Mouse (Mus musculus) T-cell, adult 2 months (primary cell): ENCODE measurements at regions not wholly inside any gene's neighbourhood (a gene's known extent, or its start where the extent isn't known, plus 50 kb on each side); places are given as distances from the start of the nearest gene placed in this dataset.
A peak's percentile ranks its signal among the peaks of the same experiment; 100 is the strongest.

Source experiments
- DNase-seq: peaks from one replicate; pipeline ENCODE4 v3.0.0; 2022; ENCODE audit warnings: low spot score

DNA sequence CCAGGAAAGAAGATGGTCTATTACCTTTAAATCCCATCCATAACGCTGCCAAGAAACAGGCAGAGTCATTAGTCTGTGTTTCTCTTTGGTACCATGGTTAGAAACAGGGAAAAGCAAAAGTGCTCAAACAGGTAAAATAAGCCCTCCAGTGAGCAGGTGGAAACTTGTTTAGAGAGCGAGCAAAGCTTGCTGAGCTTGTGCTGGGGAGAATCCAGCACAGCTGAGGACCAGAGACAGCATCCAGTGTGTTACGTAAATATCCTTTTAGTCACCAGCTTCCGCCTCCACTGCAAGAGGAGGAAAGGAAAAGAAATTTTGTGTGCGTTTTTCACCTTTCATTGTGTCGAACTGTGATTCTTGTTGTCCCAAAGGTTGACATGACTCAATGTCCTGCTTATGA lies 586.0 kb upstream of the A1bg start:
- no peak for DNase-seq

DNA sequence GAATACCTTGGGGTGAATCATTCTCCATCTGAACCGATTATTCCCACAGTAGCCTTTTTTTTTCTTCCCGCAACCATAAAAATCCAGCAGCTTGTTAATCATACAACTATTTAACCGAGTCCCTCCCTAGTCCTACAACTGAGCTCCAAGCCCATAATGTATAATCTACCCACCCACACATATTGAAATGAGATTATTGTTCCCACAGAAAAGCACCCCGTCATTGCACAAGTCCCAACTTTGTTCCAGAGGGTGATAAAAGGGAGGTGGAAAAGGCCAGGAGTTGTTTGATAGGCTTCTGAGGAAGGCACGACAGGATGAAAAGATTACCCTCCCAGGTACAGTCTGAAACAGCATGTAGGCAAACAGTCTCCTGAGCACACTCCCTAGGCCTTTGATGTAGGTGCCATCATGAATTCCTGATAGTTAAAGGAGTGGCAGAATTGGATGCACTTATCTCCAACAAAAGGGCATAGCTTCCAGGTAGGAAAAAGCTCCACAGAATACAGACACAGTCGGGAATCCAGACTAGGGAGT lies 583.6 kb upstream of the A1bg start:
- DNase-seq, result no peak

DNA sequence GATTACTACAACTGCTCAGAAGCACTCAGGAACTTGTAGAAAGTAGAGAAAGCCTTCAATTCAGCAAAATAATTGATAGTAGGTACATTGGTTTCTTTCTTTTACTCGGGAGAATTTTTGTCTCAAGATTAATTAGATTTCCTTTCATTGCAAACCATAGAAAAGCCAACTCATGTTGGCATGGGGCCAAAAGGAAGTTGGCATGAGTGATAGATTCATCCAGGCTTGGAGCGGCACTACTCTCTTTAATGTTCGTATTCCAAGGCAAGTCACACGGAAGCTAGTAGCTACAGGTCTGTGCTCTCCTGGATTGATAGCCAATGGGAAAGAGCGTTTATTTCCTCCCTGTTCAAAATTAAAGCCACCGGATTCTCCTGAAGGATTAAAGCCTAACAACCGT lies 580.6 kb upstream of the A1bg start:
- DNase-seq, result peak; percentile 1

DNA sequence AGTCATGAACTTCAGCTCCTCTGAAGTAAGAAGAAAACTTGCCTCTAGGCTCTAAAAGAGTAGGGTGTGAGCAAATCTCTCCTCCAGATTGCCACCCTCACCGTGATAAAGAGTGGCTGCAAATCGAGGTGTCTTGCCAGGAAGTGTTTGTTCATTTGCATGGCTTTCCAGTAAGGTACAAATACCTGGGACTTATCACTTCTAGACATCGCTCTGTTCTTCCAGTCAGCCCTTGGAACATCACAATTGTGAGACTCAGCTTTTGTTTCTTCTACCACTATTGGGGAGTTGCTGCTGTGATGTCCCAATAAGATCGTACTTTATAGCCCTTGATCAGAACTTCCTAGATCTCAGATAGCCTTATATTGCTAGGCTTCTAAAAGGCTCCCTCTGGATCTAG lies 566.9 kb upstream of the A1bg start:
- DNase-seq, result no peak

DNA sequence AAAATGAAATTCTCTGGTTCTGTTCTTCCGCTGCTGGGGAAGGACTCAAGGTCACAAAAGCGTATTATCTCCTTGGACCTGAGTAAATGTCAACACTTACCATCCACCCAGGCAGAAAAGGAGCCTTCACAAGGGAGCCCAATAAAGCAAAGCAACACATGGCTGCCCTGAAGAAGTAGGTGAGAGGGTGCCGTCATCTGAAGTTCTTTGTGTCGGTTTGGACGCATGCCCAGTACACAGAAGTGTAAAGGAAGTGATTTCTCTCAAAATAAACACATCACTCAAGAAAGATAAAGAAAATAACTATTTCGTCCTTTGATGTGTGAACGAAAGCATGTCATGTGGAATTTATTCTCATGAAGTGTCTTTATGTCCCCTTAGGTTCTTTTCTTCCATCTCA lies 559.0 kb upstream of the A1bg start:
- DNase-seq, result peak; percentile 69

DNA sequence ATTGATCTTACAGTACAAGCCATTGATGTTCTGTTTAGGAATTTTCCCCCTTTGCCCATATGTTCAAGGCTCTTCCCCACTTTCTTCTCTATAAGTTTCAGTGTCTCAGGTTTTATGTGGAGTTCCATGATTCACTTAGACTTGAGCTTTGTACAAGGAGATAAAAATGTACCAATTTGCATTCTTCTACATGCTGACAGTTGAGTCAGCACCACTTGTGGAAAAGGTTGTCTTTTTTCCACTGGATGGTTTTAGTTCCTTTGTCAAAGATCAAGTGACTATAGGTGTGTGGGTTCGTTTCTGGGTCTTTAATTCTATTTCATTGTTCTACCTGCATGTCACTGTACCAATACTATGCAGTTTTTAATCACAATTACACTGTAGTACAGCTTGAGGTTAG lies 551.1 kb upstream of the A1bg start:
- DNase-seq, result no peak

DNA sequence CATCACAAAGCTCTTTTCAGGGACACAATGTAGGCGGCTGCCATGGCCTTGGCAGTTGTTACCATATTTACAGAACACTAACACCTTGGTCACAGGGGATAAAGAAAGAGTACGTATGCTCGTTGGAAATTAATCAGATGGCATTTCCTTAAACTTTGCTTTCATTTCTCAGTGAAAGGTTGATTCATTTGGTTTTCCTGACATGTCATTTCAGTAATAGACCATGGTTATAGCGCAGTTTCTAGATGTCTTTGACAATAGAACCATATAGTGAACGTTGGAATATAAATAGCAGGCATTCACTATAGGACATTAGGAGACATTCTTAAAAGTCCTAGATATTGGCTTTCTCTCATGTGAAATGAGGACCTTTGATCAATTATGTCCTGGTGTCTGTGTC lies 532.2 kb upstream of the A1bg start:
- no peak for DNase-seq

DNA sequence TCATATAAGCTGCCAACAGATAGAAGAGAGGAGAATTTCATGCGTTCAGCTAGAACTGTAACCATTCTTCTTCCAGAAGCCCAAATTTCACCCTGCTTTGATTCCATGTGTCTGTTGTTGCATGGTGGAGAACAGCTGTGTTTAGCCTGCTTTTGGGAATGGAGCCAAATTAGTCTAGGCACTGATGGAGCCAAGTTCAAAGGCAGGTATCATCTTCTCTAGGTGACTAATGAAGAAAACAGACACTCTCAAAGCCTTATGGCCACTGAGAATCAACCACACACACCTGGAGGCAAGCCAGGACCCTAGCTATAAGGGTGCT lies 531.5 kb upstream of the A1bg start:
- DNase-seq, result no peak

DNA sequence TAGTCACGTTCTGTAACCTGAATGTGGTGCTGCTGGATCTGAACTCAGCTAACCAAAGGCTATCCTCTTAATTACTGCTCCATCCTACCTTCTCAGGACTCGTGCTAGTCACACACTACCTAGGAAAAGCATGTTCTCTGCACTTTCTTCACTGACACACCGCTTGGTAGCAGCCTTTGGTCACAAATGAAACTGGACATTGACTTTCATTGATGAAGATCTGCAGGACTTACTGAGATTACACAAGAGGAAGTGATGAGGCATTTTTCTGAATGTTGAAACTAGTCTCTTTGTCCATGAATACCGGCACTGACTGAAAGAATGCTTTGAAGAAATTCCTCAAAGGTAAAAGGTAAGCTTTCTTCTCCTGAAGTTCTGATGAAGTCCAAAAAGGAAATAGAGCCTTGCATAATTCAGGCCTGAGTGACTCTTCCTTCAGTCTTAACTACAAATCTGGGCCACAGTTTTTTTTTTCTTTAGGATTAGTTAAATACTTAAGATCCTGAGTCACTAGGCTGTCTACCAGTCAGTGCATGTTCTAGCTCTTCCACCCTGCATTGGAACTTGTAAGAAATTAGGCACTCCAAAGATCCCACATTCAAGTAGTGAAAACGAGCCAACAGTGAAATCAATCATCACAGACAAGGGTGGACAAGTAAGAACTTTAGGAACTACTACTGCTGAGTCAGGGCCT lies 531.0 kb upstream of the A1bg start:
- DNase-seq, result no peak

DNA sequence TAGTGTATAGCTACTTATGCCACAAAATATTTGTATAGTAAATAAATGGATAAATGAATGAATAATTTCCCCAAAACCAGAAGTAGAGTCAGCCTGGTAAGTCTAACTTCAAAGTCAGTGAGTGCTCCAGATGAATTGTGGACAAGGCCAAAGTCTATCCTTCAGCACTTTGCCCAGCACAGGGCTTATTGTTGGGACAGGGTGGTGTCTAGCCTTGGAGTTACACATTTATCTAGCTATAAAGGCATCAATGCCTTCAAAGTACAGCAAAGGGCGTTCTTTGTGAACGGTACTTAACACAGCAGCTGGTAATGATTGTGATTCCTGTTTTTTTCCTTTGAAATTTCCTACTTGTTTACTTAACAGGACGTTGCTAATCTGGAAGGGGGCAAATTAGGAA lies 527.4 kb upstream of the A1bg start:
- DNase-seq, result no peak

DNA sequence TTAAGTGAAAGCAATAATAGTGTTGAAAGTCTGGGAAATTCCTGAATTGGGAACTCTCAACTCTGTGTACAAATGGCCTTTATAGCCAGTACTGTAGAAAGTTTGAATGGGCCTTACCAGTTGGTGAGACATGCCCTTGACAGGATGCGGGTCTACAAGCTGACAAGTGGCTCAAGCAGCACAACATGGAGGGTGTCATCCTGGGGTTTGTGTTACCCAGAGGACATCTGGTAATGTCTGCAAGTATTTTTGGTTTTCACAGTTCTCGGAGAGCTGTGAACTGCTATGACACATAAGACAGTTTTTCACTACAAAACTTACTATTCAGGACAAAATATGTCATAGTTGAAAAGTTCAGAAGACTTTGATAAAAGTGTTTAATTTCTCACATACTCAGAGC lies 525.7 kb upstream of the A1bg start:
- DNase-seq, result no peak

DNA sequence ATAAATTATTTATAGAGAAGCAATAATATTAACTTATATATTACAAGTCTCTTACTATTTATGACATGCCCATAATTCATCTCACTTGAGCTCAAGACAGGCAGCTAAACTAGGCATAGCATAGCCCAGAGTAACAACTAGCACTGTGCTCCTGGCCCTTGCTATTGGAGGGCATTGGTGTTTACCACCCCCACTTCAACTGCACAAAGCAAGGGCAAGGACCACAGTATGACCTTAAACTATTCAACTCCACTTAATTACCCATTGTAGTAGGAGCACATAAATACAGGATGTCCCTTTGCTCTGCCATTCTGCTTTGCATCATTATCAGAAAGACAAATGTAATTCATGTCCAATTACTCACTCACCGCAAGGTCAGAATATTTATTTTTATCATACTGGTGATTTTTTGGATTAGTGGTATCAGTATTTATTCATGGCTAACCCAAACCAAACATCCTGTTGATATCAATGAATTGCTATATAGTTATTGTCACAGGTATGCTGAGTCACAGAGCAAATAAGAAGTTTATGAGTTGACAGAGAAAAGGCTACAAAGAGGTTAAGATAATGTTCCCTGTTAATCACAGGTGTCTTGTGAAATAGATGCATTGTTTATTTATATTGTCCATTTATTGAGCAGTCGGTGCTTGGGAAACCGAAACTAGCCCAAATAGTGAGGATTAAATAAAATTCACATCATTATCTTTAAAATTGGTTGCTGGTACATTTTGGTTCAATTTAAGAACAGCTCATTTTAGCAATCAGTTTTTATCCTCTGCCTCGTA lies 523.4 kb upstream of the A1bg start:
- no peak for DNase-seq

DNA sequence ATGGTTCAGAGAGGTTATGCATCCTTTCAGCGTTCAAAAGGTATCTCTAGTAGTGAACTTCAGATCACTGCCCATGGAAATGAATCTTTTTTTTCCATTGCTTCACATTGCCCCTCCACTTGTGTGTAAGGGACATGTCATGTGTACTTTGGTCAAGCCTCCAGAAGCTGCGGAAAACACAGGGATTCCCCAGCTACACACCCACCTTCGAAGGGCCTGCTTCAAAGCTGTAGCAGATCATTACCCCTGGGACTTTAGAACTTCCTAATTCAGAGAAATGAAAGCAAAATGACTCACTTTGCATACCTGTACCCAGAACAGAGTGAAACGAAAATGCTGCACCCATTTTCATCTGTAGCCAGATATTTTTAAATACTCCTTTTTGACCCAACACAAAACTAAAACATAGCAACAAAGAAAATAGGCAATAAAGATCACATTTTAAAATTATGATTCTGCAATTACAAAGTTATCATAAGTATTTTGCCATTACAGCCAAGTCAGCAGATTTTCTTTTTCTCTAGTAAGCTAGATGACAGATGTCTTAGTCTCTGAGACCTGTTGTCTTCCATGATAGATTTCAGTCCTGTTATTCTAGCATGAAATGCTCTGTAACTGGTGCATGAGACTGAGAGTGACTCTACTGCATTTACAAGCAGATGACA lies 519.1 kb upstream of the A1bg start:
- DNase-seq, result no peak

DNA sequence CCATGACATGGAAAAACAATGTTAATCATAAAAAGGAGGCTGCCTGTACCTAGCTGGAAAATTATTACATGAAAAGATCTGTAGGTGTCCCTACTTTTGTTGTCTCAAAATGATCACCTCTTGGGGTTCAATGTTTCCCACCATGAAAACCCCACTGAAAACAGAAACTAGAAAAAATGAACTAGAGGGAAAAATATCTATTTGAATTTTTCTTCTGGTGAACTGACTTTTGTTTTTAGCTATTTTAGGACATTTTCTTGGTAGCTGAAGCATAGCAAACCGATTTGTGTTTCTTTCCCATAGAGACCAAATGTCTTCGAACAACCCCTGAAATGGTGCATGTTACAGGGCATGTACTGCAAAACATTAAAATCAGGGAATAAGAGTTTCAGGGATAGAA lies 518.2 kb upstream of the A1bg start:
- DNase-seq, result no peak

DNA sequence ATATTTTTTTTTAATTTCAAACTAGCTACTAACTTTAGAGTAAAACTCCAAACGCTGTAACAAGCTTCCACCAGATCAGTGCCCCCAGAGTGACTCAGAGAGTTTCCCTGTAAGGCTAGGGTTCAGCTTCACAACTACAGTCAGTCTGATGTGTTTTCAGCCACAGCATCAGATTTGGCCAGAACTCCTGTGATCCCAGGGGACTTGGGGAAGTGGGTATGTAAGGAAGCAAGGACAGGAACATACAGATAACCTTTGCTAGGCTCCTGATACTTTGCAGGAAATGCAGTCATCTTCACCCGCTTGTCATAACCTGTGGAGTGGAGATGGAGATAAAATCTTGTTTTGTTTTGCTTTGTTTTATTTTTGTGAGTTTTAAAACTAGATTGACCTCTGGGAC lies 517.5 kb upstream of the A1bg start:
- peak; percentile 27 for DNase-seq

DNA sequence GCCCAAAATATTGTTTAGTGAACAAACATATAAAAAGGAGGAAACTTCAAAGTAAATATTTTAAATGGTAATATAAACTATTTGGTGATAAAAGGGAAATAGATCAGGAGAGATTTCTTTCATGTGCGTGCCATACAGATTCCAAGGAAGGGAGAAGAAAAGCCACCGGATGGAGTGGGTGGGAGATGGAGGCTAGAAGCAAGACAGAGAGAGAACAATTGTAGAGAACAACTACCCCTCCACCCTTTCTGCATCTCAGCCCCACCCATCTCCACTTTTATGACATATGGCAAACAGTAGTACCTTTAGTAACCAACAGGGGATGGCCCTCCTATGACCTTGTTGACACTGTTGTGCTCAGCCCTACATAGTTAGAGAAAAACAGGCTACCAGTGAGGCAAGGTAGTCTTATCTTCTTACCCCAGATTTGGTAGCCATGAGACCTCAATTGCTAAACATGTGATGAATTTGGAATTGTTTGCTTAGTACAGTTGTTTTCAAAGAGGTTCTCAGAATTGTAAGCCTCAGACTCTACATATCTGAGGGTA lies 516.9 kb upstream of the A1bg start:
- peak; percentile 62 for DNase-seq

DNA sequence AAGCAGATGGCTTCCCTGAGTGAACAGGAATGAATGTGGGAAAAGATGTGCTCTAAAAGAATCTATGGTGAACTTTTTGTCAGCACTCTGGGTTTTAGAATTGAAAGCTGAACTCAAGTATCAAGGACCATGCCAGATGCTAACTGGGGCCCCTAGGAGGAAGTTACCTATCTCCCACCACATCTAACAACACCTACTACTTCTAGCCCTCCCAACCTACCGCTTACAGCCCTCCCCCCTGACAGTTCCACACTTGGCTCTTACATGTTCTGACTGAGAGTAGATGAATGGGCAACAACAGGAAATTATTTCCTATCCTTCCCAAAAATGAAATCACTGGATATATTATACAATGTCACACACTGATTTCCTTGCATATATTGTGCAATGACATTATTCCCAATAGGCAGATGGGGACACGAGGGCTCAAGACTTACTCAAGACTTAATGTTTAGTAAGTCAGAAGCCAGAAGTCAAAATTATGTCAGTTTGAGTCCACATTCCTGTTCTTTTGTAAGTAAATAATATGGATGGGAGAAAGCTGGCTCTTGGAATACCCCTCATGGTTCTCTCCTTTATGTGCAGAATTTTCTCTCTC lies 506.1 kb upstream of the A1bg start:
- DNase-seq, result peak; percentile 52

DNA sequence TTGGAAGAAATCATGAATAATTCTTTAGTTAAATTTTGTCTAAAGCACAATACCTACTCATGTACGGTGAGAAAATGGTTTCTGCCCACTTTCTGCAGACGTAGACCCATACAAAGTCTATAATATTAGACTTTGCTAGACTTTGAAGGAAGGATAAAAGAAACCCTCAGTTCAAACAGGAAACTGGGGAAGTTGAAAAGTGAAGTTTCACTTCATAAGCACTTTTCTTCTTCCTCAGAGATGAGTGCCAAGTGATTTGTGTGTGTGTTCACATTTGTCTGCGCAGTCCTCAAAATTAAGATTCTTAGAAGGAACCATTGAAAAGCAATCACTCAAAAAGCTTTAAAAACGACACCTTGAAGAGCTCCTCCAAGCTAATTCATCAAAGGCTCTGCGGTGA lies 500.2 kb upstream of the A1bg start:
- DNase-seq, result peak; percentile 23

DNA sequence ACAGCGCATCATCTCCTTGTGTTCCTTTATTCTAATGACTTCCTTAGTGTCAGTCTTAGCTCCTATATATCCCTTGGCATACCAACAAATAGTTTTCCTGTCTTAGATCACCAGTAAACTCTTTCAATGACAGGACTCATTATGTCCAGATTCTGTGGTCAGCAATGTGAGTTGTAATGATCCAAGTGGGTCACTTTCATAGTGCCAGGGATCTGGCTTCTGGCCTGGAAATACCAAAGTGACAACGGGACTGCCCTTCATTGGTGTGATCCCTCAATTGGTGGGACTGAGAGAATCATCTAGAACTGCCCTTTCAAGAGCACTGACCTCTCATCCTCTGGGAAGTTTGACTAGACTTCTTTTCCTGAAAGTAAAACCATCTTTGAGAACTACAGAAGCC lies 494.7 kb upstream of the A1bg start:
- DNase-seq, result no peak

DNA sequence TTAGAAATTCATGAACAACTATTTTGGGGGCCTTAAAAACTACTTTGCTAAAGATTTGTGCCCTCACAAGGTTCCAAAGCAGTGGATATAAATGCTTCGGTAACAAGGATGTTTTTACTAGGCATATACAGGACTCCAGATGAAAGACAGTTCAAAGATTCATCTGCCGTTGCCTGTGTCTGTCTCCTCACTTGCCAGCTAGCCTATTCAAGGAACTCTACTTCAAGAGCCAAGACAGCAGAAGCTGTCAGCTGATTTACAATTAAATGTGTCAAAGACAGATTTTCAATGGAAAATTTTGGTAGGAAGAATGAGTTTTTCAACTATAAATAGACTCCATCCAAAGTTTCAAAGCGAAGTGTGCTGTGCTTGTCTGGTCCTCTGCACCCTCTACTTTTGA lies 494.0 kb upstream of the A1bg start:
- no peak for DNase-seq

DNA sequence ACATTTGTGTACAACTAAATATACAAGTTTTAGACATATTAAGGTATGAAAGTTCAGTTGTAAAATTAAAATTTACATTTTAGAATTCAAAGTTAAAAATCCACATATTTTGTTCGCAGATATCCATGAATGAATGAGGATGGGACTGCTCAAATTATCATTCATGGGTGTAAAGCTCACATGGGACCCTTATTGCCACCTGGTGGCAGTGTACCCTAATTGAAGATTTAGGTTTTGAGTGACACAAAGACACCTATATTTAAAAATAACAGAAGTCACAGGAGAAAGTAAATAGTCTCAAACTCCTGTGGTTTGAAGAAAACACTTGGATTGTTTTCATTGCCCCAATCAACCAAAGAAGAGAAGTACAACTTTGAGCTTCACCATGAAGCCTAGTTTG lies 492.8 kb upstream of the A1bg start:
- DNase-seq, result peak; percentile 52

DNA sequence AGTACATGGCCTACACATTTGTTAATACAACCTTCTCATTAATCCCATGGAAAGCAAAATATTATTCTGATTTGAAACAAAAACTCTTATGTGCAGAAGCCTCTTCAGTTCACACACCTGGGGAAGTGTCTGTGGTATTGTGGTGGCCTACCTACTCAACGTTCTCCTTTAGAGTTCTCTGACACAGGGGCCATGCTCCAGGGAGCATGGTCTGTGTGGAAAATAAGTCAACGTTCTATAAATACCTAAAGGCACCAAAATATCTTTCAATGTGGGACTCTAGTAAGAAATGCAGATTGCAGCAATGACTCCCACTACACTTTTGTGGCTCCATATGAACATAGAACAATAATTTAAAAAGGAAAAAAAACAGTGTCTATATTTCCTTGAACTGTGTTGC lies 489.0 kb upstream of the A1bg start:
- peak; percentile 32 for DNase-seq

DNA sequence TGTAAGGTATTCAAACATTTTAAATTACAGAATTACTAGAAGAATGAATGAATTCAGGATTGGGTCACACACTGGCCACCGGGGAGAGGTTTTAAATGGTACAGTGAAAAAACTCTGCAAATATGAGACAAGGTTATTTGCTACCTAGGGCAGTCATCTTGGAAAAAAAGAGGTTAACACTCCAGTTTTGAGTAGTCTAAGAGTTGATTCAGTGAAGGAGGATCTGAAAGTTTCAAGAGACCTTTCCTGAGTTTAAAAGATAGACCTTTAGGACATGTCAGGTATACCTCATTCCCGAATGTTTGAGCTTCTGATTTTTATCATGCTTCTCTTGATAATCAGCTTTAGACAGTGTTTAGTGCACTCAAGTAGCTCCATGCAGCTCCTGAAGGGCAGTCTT lies 488.0 kb upstream of the A1bg start:
- no peak for DNase-seq
